Mouse (Mus musculus) bone marrow, adult 2 months (tissue): ENCODE results near the gene Bcl11a. TPM values are rescaled to one million over a fixed set of nuclear protein-coding genes. Genes with fewer than 3 reads are reported as not detected.

Experiments
- H3K27ac ChIP-seq: fragments of 200-500 bp; 2 replicates; pipeline ENCODE4 v1.5.1; 2012; ENCODE audit warnings: low read depth, mild to moderate bottlenecking, control low read depth, inconsistent platforms, low read length; ENCODE audit not compliant: control insufficient read depth, poor library complexity, insufficient read depth
- H3K4me1 ChIP-seq: fragments of 200-500 bp; 2 replicates; pipeline ENCODE4 v1.6.1; 2011; ENCODE audit warnings: low read length; ENCODE audit not compliant: control insufficient read depth, insufficient read depth
- H3K4me3 ChIP-seq: fragments of 200-500 bp; replicated peaks from 2 replicates; pipeline ENCODE3; 2011; ENCODE audit warnings: mild to moderate bottlenecking, low read depth, low read length, control low read depth; ENCODE audit not compliant: control insufficient read depth
- CTCF ChIP-seq: fragments of 200-500 bp; IDR thresholded peaks from 2 replicates; pipeline ENCODE4 v1.5.1; 2011; ENCODE audit warnings: low read length, control low read depth; ENCODE audit not compliant: control insufficient read depth, insufficient read depth
- POLR2A ChIP-seq: fragments of 200-500 bp; IDR thresholded peaks from 2 replicates; pipeline ENCODE4 v1.6.1; 2011; ENCODE audit warnings: low read depth, mild to moderate bottlenecking, control low read depth, low read length, borderline replicate concordance; ENCODE audit not compliant: control insufficient read depth
- WGBS: fragments of 180-500 bp; shearing (Covaris S2); methylation state at CpG from one replicate; pipeline ENCODE4 v1.1.7; 2018; 5-methylcytosine and 5-hydroxymethylcytosine counted together
- polyA plus RNA-seq: library from polyadenylated mRNA; stranded (reverse); fragments of >200 nt; gene quantifications from 2 replicates; pipeline ENCODE4 v1.2.4, GENCODE M21; 2011; ENCODE audit warnings: low replicate concordance; ENCODE audit not compliant: missing spikeins, insufficient read depth, insufficient read length

Gene Bcl11a
- polyA plus RNA-seq, 1 experiment, result 23.5 TPM

- no peaks in the 10 kb centered on the region for H3K4me1 ChIP-seq
- no peak overlapping the region for H3K27ac ChIP-seq
- TF ChIP-seq CTCF (no peak), POLR2A (no peak)
- 40% methylated on average over 3 of the region's 3 CpGs for WGBS
- no peak overlapping the region for H3K4me3 ChIP-seq
These were observed 136.8 kb downstream of the Bcl11a start for GRCm38 (mm10) chr11:24214509-24215134.

GRCm38 (mm10) chr11:24217741-24218333, 140.0 kb downstream of the Bcl11a start:
- peak; percentile 40; the same call in 1 of the 2 replicates for TF ChIP-seq CTCF
- no peak for TF ChIP-seq POLR2A
- Histone ChIP-seq H3K4me1 (no peaks in the 10 kb centered on the region), H3K4me3 (no peak overlapping the region), H3K27ac (no peak overlapping the region)
- 67% methylated on average over 6 of the region's 6 CpGs for WGBS

GRCm38 (mm10) chr11:24221601-24222307, 143.9 kb downstream of the Bcl11a start:
- 73% methylated on average over 4 of the region's 4 CpGs for WGBS
- no peak overlapping the region for H3K4me3 ChIP-seq
- no peak for TF ChIP-seq CTCF
- no peak for TF ChIP-seq POLR2A

More at GRCm38 (mm10) chr11:24221601-24222307, 143.9 kb downstream of the Bcl11a start:
- Histone ChIP-seq H3K4me1 (no peaks in the 10 kb centered on the region), H3K27ac (no peak overlapping the region)

Other genes with a start within 250 kb of the Bcl11a start
- gene Papolg, start 182.8 kb upstream of the Bcl11a start, polyA plus RNA-seq, result 1.5 and 3.6 TPM in 2 replicates
- gene A830031A19Rik, start 3.0 kb upstream of the Bcl11a start, polyA plus RNA-seq, result not detected in 2 replicates